Mouse (Mus musculus) heart, postnatal 36 days (tissue): ENCODE data around the gene Zer1. TPM values are rescaled to one million over a fixed set of nuclear protein-coding genes. Genes with fewer than 3 reads are reported as not detected.
A peak's percentile ranks its signal among the peaks of the same experiment; 100 is the strongest.

Experiments
- DNase-seq, 2 experiments: peaks; one replicate each; pipeline ENCODE4 v3.0.0; 2021 to 2022
- intact Hi-C: fragments of 180-260 bp; cut with DNase I; formaldehyde crosslinking; loops from one replicate; pipeline ENCODE4 v1.15.1; 2025
- total RNA-seq, 2 experiments: library from RNA; stranded (reverse); gene quantifications; 2 replicates each; pipeline ENCODE4 v1.2.3; 2021

The Zer1 gene
- total RNA-seq, 2 experiments from 2014 or later, result 24.3 to 27.3 TPM

DNA sequence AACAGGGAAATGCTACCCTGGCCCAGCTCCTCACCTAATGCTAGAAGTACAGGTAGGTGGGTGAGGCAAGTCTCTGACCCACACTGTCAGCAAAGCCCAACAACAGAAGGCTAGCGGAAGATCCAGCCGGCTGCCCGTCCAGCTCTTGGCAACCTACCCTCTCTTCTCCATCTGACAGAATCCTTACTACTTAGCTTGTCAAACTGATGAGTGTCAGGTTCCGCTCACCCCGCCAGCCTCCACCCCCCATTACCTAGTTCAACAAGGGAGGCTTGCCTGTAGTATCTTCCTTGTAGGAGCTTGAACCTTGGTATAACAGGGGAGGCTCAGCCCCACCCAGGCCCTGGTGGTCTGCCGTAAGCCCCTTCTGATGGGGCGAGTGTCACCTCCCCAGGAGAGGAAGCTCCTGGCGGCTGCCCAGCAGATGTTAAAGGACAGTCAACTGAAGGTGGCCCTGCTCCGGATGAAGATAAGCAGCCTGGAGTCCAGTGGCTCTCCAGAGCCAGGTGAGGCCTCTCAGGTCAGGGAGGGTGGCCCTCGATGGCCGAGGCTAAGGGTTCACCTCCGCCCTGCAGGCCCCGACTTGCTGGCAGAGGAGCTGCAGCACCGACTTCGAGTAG is 44.1 kb downstream of the Zer1 start:
- no peak for DNase-seq
- intact Hi-C loops, result no loop called here

DNA sequence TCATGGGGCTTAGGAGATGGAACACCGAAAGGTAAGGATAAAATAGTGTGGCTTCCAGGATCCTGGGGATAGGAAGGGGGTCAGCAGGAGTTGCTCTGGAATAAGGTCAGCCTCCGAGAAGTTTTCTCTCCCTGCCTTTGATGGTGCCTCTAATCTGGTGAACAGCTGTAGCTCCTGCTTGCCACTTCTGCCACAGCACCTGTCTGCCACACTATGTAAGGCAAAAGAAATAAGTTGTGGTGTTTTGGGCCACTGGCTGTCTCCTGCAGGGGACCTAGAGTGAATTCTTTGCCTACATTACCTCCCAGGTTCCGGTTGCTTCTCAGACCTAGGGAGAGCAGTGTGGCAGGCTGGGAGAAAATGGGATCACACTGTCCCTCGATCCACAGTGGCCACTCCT is 45.6 kb downstream of the Zer1 start:
- intact Hi-C loops, result loop anchor here (5.0 kb wide), 1 partner anchor 36 kb away; no protein-coding TSS in a partner anchor
- DNase-seq, result no peak

DNA sequence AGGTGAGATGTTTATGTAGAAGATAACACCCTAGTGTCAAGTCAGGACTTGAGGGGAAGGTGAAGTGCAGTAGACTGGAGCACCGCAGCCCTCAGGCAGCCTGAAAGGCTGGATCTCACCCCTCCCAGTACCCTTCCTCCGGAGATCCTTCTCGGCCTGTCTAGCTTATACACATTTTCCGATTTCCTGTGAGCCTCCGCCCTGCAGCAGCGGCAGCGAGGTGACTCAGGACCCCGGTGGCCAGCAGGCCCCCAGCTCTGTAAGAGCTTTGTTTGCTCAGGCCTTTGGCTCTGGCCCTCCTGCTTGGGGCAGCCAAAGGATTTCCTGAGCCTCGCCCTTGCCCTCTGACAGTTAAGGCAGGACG is 46.1 kb downstream of the Zer1 start:
- intact Hi-C loops, result loop anchor here (5.0 kb wide), 1 partner anchor 36 kb away; no protein-coding TSS in a partner anchor
- peak; percentile 54 to 70 for DNase-seq

DNA sequence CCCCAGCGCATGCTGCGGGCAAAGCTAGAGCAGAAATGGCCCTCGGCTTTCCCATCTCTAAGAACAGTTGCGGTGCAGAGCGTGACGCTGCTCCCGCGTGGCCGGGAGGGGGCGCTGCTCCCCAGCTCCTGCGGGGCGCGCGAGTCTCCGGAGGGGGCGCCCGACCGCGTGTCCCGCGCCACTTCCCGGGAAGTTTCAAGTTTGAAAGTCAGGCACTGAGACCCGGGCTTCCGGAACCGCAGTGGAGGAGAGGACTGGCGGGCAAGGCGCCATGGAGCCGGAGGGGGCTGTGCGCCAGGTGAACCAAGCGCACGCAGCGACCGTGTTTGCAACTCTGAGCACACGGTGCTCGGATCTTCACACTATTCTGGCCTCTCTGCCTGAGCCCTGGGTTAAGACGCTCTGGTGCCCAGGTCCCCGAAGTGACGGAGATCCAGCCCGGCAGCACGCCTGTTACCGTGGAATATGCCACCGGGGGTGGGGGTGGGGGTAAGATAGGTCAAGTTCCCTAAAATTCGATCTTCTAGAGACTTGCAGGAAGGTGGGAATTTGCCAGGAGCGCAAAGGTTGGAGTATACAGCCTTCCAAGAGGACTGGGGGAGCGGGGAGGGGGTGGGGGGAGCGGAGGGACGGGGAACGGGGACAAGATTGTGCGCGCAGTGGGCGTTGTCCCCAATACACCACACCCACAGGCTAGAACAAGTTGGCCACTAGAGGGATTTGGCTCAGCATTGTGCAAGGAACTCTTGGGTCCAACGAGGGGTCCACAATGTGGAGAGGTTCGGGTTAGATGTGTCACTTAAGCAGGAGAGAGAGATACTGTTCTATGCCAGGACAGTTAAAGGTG is 46.7 kb downstream of the Zer1 start, which contains the start of gene Pkn3:
TSS of gene Pkn3 (plus strand) at position 183 of the 847 bp plus-strand sequence.
- intact Hi-C loops, result loop anchor here (1.0 to 5.0 kb wide), 2 partner anchors 18 to 35 kb away; no protein-coding TSS in a partner anchor
- DNase-seq, result peak; percentile 91

DNA sequence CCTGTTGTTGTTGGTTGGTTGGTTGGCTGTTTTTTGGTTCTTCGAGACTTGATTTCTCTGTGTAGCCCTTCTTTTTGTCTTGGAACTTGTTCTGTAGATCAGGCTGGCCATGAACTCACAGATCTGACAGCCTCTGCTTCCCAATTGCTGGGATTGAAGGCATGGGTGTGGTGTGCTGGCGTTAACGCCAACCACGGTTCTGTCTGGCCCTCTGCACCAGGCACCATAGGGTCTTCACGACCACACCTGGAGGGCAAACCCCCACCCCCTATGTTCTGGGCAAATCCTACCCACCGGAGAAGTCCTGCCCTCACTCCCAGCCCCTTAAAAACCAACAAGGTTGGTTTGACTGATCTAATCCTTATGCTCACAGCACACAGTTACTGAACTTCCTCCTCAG is 47.4 kb downstream of the Zer1 start:
- intact Hi-C loops, result loop anchor here (1.0 to 5.0 kb wide), 2 partner anchors 18 to 35 kb away; no protein-coding TSS in a partner anchor
- DNase-seq, result no peak

DNA sequence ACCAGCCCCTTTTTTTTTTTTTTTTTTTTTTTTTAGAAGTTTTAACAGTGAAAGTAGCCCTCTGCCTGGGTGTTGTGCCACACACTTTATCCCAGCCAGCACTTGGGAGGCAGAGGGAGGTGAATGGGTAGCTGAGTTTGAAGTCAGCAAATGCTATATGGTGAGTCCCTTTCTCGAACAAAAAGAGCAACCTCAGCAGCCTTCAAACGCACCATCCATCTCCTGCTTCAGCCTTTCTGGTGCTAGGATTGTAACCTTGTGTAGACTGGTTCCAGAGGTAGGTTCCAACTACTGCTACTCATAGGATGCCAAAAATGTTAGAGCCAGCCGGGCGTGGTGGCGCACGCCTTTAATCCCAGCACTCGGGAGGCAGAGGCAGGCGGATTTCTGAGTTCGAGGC is 47.9 kb downstream of the Zer1 start:
- intact Hi-C loops, result loop anchor here (5.0 kb wide), 1 partner anchor 34 kb away; no protein-coding TSS in a partner anchor
- no peak for DNase-seq

DNA sequence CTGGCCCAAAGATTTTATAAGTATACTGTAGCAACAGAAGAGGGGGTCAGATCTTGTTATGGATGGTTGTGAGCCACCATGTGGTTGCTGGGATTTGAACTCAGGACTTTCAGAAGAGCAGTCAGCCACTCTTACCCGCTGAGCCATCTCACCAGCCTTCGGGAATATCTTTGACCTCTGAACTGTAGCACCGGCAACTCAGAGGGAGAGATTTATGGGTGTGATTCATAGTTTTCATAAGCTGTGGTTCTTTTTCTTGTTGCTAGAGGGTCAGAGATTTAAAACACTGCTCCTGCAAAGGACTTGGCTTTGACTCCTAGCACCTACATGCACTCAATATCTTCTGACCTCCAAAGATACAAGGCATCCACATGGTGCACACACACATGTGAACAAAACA is 48.8 kb downstream of the Zer1 start:
- no peak for DNase-seq
- intact Hi-C loops, result loop anchor here (5.0 kb wide), 1 partner anchor 33 kb away; no protein-coding TSS in a partner anchor

DNA sequence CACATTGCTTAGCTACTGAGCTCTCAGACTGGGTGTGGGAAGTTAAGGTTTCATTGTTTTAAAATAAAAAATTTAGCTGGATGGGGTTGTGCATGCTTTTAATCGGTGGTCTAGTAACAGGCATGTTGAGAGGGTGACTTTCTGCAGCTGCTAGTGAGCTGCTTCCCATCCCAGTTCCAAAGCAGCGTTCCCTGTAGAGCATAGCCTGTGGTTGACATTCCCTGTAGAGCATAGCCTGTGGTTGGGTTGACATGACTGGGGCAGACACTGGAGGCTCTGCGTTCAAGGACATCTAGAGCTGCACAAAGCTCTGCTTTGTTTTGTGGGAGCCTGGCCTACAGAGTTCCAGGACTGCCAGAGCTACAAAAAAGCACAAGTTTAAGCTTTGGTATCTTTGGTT is 51.1 kb downstream of the Zer1 start:
- DNase-seq, result no peak
- intact Hi-C loops, result no loop called here

DNA sequence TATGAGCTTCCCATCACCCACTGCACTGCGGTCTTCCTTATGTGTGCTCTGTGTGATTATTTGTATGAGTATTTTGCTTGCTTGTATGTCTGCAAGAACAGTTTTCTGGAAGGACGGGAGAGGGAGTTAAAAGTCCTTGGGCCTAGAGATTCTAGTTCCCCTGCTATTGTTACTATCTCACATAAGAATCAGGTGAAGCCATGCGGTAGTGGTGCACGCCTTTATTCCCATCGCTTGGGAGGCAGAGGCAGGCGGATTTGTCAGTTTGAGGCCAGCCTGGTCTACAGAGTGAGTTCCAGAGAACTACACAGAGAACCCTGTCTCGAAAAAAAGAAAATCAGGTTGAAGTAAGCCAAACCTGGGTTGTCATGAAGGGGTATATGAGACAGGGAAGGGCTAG is 51.5 kb downstream of the Zer1 start:
- intact Hi-C loops, result no loop called here
- no peak for DNase-seq

DNA sequence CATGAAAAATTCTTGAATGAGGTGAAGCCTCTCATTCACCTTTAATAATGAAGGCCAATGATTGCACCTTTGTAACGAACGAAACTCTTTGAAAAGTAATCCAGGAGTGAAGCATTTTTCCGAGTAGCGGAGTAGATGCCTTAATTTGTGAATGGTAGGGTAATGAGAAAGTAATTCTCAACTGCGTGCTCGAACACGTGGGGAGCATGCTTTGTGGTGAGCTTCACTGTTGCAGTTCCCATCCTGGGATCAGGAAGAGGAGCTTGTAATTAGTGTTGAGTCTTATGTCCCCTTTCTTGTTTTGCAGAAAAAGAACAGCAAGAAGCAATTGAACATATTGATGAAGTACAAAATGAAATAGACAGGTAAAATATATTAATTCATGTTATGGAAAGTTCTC is 56.4 kb downstream of the Zer1 start:
- DNase-seq, result no peak
- intact Hi-C loops, result no loop called here

DNA sequence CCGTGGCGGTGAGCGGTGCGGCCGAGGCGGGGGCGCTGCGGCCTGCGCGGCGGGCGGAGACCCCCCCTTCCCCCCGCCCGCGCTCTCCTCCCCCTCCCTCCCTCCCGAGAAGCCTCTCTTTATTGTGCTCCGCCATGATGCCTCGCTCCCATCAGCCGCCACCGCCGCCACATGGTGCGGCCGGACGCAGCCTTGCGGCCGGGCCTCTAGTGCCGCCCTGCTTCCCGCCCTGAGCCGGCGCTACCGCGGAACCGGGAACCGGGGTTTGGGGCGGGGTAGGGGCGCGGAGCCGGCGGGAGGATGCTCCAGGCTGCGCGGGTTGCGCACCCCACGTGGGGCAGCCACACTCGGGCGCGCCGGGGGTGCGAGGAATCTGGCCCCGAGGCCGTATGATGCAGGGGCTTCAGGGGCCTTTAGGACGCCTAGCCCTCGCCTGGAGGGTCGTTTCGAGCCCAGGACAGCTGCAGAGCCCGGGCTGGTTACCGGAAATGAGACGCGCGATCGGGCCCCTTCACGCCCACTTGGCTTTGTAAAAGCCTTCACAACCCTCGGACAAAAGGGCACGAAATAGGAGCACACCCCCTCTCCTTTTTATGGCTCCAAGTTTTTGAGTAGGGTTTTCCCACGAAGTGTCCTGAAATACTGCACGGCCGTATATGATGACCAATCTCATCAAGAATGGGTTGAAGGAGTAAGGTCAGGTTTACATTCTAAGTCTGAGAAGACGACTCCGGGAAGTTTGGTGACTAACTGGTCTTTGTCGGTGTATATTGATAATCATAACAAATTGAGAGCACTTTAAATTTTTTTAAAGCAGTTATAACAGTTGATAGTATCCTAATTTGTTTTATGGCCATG is 57.1 kb downstream of the Zer1 start:
- peak; percentile 40 to 66 for DNase-seq
- intact Hi-C loops, result no loop called here

DNA sequence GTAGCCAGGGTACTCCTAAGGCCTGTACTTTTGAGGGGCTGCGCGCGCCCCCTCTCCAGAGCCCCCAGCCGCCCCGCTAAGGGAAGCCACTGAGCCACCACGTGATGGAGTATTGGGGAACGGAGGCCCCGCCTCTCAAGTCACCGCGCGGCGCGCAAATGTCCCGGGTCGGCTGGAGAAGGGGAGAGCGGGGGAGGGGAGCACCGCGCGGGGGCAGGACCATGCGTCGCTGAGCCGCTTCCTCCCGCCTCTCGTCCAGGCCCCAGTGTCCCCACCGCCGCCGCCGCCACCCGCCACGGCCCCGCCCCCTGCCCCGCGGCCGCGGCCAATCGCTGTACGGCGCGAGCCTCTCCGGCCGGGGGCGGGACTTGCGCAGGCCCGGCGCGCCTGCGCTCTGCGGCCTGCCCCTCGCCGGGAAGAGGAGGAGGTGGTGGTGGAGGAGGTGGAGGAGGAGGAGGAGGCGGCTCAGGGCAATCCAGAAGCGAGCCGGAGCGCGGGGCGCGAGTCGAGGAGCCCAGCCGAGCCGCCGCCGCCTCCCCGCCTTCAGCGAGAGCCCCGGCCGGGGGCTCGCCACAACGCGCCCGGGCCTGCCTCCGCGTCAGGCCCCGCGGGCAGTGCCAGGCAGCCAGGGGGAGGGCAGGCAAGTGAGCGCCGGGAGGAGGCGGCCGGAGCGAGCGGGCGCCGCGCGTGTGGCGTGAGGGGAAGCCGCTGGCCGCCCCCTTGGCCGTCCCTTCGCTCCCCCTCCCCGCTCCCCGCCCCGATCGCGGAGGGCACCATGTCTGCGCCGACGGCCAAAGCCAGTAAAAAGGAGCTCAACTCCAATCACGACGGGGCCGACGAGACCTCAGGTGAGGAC is 58.1 kb downstream of the Zer1 start:
- DNase-seq, result peak; percentile 94 to 95
- intact Hi-C loops, result no loop called here

DNA sequence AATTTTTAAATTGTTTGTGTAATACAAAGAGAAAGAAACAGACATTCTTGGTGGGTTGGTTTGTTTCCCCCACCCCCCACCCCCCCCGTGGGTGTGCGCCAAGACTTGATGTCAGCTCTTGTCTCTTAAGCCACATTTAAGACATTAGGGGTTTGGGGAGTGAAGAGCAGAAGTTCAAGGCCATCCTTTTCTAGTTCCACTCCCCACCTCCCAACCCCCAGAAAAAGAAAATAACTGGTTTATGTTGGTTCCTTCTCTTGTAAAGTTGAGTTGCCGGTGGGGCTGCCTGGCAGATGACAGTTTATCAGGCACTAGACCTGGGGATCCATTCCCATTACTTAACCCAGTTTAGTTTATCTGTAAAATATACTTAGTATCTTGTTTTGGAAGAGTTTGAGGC is 60.1 kb downstream of the Zer1 start:
- no peak for DNase-seq
- intact Hi-C loops, result loop anchor here (5.0 kb wide), 1 partner anchor 717 kb away; the partner anchor contains the start of gene Med27

DNA sequence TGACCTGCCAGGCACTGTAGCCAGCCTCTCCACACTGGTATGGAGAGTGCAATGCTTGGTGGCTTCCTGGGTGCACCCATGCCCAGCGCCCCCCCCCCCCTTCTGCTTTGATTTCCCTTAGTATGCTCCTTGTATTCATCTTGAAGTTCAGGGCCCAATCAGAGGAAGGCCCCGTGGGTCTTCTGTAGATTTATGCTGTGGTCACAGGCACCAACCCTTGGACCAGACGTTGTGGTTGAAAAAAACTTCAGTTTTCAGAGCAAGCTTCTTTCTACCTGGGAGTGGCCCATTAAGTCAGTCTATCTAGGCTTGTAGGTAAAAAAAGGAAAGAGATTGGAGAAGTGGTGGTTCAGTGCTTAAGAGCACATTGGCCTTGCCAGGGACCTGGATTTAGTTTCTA is 60.6 kb downstream of the Zer1 start:
- no peak for DNase-seq
- intact Hi-C loops, result loop anchor here (2.0 to 5.0 kb wide), 2 partner anchors 15 to 716 kb away; partner anchors contain the start of genes Med27 and Wdr34

DNA sequence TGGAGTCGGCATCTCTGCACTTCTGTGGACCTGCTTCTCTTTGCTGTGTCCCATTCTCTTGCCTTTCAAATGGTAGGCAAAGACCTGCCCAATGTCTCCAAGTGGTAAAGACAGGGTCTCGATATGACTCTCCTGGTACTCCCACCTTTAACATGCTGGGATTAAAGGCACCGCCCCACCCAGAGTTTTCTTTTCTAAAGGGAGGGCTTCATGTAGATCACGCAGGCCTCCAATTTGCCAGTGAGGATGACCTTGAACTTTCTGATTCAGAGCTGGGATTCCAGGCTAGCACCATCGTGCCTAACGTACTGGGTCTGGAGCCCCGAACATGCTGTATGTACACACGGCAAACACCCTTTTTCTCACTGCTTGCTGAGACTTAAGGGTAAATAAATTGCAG is 61.1 kb downstream of the Zer1 start:
- intact Hi-C loops, result loop anchor here (2.0 to 5.0 kb wide), 2 partner anchors 14 to 716 kb away; partner anchors contain the start of genes Med27 and Wdr34
- DNase-seq, result no peak

DNA sequence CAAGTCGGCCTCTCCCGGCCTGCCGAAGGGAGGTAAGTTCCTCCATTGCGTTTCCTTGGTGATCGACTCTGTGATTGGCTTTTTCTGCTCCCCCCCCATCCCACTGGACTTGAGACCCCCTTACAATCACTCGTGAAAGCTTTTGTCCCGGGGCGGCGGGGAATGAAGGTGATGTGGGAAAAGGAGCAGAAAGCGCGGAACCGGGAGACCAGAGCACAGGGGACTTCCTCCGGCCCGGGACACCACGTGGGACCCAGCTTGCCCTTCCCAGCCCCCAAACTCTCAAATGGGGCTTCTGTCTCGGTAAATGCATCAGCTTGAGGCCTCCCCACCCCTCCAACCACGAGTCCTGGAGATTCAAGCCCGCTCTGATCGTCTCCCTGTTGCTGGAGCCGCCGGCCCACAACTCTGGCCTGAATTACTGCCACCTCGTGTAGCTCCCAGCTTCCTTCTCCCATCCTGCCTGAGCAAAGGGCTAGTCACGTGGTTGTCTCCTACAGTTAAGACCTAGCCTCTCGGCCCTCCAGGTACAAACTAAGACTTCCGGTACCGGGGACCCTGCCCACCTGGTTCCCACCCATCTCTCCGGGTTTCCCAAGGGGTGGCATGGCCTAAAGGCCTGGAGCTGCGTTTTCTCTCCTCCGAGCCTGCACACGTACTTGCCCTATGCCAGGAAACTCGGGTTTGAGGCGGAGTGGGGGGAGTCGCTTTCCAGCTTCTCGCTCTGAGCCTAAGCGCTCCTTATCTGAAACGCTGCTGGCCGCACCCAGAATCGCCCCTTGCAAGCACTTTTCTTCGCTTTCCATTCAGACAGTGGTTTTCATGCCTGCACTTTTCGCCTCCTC is 61.9 kb downstream of the Zer1 start:
- intact Hi-C loops, result loop anchor here (2.0 to 5.0 kb wide), 2 partner anchors 14 to 715 kb away; partner anchors contain the start of genes Med27 and Wdr34
- DNase-seq, result peak; percentile 62 to 79

DNA sequence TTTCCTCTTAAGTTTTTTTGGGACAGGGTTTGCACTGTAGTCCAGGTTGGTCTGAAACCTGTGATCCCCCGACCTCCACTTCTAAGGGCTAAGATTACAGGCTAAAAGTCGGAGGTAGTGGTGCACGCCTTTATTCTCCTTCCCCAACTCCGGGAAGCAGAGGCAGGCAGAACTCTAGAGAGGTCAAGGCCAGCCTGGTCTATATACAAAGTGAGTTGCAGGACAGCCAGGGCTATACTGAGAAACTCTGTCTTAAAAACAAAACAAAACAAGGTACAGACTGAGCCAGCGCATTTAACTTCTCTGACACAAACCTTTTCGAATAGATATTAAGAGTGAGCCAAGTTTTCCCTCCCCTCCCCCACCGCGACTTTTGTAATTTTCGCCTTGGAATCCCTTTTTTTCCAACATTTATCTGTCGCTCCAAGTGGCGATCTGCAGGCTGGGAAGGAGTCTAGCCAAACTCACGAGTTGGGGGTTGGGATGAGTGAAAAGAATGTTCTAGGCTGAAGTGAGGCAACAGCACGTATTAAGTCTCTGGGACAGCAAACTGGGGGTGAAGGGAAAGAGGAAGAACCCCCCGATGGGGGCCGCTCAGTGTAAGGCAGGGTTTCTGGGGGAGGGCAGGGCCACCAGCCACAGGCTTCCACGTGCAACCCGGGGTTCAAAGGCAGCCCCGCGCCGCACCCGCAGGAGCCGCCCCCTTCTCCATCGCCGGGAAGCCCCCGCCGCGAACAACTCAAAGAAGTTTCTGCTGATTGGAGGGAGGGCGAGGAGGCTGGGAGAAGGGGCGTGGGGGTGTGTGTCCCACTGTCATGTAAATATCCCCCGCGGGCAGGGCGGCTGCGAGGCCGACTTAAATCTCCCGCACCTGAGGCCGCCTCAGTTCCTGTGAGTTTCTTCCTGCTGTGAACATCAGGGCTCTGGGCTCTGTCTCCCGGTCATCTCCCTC is 62.9 kb downstream of the Zer1 start:
- intact Hi-C loops, result loop anchor here (2.0 to 5.0 kb wide), 2 partner anchors 13 to 714 kb away; partner anchors contain the start of genes Med27 and Wdr34

More for the DNA sequence above, 62.9 kb downstream of the Zer1 start:
- DNase-seq, result peak in 1 of 2 experiments; percentile 32
